Mouse (Mus musculus) layer of hippocampus, adult 9-11 months (tissue): ENCODE measurements around the gene Esp4.
"Not testable (repeated sequence)": the region's sequence is repeated elsewhere in the genome, so short reads cannot be mapped to it uniquely, and the experiment has no call there.

Experiments used
- DNase-seq: peaks from one replicate; pipeline ENCODE4 v3.0.0; 2022

The Esp4 gene

GRCm38 (mm10) chr17:40598294-40598693, at the start of gene Esp4:
Esp4 (plus strand) TSS chr17:40598594.
- no peak for DNase-seq

GRCm38 (mm10) chr17:40553470-40553869, 44.9 kb upstream of the Esp4 start:
- DNase-seq = no peak

- no peak for DNase-seq
Observed at GRCm38 (mm10) chr17:40561207-40561606, 37.2 kb upstream of the Esp4 start, which contains the start of gene Esp6. Esp6 (plus strand) TSS chr17:40561507.

GRCm38 (mm10) chr17:40583906-40584305, 14.5 kb upstream of the Esp4 start:
- DNase-seq = not testable (repeated sequence)

- DNase-seq = no peak
Observed at GRCm38 (mm10) chr17:40591297-40591696, 7.1 kb upstream of the Esp4 start.

- not testable (repeated sequence) for DNase-seq
Observed at GRCm38 (mm10) chr17:40631775-40632174, 33.4 kb downstream of the Esp4 start, which contains the start of gene Esp3. Esp3 (plus strand) TSS chr17:40632075.
